Mouse (Mus musculus) monocyte, adult 2 months (primary cell): ENCODE results near the gene Timm17a.

Experiments
- DNase-seq, 2 experiments: peaks; one replicate each; pipeline ENCODE4 v3.0.0; 2022; ENCODE audit warnings: low spot score in 2 of 2, low read depth in 1 of 2

The Timm17a gene

DNA sequence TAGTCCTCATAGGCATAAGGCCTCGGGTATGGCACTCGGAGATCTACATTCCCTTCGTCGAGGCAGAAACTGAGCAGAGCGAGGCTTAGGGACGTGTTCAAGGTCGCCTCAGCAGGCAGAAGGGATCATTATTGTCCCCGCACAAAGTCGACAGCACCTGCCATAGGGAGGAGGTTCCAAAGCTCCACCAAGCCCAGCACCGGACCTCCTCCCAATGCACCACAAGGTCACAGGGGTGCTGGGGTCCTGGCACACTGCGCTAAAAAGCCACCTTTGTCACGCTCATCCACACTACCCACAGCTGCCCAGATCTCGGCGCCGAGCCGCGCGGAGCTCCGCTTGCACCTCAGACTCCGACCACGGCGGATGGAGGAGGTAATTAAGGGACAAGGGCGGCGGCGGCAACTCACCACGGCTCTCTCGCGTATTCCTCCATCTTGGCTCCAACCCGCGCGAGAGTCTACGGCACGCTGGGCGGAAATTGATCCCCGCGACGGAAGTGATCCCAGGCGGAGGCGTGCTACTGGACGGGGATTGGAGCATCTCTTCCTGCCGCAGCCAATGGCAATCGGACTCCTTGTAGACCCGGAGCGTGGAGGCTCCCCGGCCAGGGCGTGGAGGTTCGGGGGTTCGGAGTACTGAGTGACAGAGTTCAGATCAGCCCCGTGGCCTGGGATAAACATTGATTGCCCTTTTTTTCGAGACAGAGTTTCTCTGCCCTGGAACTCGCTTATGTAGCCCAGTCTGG is at the start of gene Timm17a:
Timm17a (minus strand) TSS at position 495 of the 748 bp plus-strand sequence.
- peak; percentile 74 to 83 for DNase-seq

DNA sequence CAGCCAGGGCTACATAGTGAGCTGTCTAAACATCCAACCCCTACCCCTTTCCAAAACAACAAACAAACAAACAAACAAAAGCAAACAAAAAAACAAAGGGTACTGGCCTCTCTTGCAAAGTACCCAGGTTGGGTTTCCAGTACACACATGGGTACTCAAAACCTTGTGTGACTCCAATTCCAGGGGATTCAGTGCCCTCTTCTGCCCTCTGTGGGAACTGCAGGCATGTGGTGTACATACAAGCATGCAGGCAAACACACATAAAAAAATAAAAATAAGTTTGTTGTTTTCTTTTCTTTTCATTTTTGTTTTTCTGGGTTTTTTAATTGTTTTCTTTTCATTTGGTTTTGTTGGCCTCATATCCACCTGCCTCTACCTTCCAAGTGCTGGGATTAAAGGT is 48.5 kb upstream of the Timm17a start:
- DNase-seq, result no peak

DNA sequence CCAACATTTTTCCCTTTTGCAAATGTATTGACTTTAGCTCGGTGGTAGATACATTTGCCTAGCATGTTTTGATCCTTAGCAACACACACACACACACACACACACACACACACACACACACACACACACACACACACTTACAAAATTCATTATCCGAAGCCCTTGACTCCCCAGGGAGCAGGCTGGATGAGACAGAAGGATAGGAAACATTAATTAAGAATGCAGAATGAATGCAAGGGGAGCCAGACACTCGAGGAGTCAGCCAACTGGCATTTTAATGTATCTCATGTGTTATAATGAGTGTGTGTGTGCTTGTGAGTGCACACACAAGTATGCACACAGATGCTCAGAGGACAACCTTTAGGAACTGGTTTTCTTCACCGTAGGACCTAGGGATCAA is 47.9 kb upstream of the Timm17a start:
- no peak for DNase-seq

DNA sequence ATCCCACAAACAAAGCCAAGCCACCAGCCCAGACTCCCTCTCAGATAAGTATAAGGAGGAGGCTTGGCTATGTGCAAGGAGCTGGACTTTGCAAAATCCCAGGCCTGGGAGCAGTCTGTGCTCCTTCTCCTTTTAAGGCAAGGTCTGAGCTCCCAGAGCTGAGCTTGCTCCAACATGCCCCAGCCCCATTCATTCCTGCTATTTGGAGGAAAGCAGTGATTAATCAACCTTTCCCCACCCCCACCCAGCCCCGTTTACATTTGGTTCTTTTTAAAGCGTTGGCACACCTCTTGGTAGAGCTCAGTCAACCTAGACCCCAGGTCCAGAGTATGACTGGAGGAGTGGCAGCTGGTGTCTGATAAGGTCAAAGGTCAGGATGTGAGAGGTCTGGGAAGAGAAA is 45.5 kb upstream of the Timm17a start:
- no peak for DNase-seq

DNA sequence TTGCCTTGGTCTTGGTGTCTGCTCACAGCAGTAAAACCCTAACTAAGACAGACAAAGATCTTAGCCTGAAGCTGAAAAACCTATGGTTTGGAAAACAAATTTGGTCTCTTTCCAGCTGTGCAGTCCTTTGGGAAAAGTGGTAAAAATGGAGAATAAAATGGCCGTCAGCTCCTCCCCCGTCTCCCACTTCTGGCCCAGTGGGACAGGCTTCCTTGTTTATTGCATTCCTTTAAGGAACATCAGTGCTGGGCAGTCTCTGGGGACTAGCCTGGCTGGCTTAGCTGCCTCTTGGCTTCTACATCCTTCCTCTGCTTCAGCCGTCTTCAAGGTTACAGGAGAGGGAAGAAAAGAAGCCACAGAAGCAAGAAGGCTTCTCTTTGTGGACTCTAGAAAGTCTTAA is 38.4 kb upstream of the Timm17a start:
- no peak for DNase-seq

DNA sequence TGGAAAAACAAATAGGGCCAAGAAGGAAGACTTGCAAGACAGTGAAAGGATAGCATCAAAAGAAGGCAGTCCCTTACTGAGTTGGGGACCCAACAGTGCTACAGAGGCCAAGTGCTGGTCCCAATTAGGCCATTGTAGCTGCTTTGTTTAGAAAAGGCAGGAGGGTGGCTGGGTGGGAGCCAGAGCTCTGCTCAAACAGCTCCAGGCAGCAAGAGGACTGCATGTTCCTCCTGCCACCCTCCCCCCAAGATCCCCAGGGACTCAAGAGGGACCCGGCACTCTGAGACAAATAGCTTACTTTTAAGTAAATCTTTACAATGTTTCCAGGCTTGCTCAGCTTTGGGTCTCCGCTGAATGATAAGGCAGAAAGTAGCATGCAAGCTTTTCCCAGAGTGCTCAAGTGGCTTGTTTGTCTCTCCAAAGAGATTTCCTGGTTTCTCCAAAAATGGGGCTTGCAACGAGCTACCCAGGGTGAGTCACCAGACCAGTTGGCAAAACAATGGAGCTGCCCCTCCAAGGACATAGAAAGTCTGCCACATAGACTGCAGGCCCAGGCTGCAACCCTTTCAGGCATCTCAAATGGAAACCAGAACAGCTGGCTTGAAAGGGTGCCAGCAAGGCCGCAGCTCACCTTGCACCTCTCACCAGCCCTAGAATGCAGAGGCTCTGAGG is 34.1 kb upstream of the Timm17a start:
- DNase-seq, result no peak

DNA sequence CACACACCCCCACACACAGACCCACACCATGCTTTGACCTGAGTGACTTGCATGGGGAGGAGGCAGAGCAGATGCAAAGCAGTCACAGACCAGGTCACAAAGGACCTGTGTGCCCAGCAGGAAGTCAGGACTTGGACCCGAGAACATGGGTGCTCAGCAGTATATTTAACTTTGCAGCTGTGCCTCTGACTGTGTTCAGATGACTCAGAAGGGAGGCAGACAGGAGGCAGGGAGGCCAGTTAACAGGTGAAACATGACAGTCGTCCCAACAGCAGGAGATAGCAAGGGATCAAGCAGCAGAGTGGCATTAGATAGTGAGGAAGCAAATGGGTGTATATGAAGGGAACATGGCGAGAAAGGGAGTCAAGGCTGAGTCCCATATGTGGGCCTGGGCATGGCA is 33.3 kb upstream of the Timm17a start:
- no peak for DNase-seq

DNA sequence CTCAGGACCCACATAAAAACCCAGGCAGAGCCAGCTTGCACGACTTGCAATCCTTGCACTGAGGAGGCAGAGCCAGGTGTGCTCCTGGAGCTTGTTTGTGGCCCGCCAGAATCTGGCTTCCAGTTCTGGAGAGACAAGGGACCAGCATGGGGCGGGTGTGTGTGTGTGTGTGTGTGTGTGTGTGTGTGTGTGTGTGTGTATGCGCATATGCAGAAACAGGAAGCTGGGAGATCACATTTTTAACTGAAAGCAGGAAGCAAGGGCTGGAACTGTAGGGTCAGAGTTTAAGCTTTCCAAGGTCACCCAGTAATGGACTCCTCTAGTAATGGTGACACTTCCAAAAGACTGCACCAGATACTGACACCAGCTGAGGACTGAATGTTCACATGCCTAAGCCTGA is 30.4 kb upstream of the Timm17a start:
- no peak for DNase-seq

DNA sequence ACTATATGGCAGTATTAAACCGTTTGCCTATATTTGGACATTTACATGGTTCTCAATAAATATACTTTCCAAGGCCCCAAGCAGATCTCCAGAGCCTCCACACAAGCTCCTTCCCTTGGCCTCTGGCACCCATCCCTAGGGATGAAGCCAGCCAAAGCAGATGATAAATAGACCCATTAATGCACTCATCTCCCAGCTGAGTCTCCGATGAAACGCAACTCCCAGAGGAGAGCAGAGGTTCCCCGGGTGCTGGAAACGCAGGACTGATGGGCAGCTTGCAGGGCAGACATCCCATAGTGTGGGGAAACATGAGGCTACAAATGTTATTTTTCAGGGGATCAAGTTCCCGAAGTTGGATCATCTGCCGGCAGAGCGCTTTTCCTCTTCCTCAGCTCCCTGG is 28.4 kb upstream of the Timm17a start:
- no peak for DNase-seq

DNA sequence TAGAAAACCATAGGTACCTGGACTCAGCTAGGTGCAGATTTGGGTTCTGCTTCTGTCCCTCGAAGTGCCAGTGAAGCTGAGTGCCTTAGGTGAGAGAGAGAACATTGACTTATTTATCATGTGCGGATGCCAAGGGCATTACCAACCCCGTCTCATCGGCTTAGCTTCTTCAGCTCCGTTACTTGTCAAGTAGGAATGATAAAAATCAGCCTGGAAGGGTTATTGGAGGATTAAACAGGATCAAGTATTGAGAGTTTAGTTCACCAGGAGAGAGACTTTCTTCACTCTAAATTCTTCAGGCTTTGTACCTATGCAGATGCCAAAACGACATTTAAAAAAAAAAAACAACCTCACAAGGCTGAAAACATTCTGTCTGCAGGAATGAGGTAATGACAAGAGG is 17.0 kb upstream of the Timm17a start:
- no peak for DNase-seq

DNA sequence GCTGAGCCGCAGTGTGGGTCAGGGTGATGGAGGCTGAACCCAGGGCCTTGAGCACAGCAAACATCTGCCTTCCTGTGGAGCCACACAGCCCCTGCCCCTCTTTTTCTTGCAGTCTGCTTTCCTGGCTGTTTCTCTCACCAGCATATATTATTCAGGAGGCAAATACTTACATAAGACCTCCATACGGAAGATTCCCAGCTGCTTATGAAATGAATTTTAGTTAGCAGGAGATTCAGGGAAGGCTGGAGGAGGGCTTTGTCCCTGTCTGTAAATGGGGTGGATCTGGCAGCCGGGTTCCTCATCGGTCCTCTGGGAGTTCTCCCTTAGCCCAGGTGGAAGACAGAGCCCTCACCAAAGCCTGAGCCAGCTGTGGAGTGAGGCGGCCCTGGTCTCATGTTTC is 14.8 kb upstream of the Timm17a start:
- no peak for DNase-seq

DNA sequence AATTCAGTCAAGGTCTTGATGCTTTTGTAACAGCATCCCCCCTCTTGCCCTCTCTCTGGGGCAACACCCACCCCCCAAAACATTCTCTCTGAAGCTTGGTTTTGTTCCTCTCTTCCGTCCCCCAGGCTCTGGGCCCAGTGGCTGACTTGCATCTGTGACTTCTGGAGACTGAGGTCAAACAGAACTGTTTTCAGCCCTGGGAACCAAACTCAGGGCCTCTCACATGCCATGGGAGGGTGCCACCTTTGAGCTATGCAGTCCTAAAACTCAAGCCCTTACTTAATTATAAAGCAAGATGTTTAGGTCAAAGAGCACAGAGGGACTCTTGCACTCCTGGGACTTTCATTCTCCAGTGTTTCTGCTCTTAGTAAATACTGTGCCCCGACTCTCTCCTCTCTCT is 12.4 kb upstream of the Timm17a start:
- DNase-seq, result no peak

DNA sequence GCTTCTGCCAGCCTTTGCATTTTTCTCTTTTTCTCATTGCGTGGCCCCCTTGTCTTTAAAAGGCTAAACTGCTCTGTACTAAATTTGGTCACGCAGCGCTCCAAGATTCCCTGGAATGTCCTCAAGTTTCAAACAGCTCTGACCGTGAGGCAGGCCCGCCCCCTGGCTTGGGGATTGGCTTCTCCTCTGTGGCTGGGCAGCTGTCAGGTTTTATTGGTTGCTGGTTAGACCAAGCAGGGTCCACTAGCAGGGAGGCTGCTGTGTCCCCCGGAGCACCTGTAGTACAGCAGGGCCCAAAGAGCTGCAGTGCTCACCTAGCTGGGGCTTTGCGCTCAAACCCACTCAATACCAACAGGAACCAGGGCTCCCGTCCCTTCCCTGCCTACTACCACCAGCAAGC is 11.0 kb upstream of the Timm17a start, which contains the start of gene Lmod1:
Lmod1 (plus strand) TSS at position 237 of the 400 bp plus-strand sequence.
- DNase-seq, result no peak

DNA sequence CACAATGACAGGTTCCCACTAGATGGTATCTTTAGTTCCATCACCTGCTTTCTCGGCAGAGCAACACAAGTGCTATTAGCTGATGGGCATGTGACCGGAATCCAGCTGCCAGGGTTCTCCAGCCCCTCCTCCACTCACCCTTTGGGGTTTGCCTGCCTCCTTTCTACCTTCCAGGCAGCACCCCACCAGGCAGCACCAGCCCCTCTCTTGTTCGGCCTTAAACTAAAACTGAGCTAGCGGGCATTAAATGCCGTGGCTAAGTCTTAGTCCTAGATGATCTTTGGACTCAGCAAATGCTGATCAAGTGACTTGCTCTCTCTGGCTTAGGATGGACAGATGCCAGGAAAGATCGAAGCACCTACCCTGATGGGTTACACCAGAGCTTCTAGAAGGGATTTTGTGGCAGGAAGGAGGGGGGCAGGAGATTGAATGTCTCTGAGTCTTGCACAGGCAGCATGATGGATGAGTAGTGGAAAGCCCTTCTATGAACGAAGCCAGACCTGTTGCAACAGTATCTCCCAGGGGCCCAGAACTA is 9.9 kb upstream of the Timm17a start:
- no peak for DNase-seq

DNA sequence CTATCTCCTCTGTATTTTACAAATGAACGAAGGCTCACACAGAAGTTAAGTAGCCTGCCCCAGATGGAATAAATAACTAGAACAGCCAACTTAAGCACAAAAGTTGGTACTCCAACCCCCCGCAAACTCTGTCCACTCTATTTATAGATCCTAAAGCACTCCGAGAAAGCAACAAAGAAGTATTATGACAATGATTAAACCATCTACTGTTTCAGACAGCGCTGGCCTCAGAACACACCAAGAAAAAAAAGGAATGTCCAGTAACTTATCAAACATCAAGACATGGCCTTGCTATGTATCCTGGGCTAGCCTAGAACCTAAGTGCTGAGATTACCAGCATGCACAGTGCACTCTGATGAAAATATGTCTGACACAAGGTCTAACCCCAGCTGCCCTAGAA is 1.4 kb downstream of the Timm17a start:
- no peak for DNase-seq

DNA sequence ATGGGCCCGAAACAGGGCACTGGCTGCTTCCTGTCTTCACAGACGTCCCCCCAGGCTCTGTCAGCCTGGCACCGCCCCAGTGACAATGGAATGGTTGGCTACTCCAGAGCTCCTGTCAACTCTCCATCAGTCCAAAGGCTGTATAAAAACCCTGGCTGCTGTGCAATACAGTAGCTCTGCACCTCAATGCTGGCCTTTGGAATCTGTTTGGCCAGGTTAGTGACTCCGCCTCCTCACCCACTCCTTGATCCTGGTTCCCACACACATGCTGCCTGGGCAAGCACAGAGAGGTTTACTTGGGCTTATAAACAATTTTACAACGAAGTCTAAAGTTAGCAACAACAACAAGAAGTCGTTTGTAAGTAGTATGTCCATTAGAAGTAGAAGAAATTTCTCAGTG is 2.2 kb downstream of the Timm17a start:
- DNase-seq, result no peak

DNA sequence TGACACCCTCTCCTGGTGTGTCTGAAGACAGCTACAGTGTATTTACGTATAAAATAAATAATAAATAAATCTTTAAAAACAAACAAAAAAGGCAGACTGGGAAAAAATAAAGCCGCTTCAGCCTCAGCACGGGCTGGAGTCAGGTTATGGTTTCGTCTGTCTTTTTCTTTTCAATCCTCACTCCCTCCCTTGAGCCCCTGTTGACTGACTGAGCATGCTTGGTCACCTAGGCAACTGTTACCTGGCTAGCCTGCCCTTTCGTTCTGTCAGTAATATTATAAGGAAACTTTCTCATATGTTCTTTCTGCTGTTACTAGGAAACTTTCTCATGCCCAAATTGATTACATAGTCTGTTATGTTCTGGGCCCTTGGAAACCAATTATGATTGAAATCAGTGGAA is 22.7 kb downstream of the Timm17a start:
- no peak for DNase-seq

DNA sequence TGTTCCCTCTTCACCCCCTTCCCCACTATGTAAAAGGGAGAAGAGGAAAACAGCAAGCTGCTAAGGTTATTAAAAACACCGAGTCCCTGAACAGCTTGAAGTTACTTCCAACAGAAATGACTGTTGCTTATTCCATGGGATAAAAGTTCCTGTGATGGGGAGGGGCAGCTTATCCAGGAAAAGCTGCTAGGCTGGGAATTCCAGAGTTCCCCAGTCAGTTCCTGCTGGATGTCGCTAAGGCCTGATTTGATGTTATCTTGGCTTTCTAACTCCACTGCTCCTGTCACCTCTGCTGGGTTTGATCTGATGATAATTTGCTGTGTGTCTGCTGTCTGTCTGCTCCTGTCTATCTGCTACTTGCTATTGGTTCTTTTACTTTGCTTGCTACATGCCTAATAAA is 27.3 kb downstream of the Timm17a start:
- DNase-seq, result no peak

DNA sequence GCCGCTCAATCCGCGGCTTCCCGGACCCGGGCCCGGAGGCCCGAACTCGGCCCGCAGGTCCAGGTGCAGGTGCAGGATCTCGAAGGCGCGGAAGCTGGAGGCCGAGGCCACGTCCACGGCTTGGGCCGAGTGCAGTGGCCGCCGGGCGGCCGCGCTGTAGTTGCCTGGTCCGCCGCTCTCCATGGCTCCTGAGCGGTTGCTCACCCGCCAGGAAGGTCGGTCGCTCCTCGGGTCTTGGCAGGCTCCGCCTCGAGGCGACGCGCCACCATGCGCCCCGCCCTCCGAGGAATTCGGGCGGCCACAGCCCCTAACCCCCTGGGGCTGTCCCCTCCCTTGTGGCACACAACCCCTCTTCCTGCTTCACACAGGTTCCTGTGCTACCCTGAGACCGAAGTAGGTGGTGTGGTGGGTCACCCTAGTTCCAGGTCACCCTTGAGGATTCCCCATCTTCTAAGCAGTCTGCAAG is 29.7 kb downstream of the Timm17a start, which contains the start of gene Rnpep:
Rnpep (minus strand) TSS at position 259 of the 466 bp plus-strand sequence.
- DNase-seq, result peak in 1 of 2 experiments; percentile 26

DNA sequence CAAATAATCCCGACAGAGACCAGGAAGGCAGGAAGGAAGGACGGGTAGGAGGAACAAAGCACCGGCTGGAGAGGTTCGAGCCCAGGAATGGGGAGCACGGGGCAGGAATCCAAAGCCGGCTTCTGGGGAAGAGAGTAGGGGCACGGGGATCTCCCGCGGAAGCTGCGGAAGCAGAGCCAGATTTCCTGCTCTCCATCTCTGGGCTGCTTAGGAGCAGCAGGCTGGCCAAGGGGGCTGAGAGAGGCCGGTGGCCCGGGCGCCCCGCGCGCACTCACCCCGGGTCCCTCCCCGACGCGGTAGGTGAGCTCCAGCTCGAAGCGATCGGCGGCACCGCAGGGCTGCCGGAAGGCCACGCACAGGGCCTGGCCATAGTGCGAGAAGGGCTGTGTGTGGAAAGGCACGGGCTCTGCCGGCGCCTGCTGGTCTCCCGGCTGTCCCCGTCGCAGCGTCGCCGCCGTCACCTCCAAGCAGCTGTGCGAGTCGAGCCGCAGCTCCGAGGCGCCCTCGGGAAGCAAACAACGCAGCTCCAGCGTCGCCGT is 30.2 kb downstream of the Timm17a start:
- no peak for DNase-seq

DNA sequence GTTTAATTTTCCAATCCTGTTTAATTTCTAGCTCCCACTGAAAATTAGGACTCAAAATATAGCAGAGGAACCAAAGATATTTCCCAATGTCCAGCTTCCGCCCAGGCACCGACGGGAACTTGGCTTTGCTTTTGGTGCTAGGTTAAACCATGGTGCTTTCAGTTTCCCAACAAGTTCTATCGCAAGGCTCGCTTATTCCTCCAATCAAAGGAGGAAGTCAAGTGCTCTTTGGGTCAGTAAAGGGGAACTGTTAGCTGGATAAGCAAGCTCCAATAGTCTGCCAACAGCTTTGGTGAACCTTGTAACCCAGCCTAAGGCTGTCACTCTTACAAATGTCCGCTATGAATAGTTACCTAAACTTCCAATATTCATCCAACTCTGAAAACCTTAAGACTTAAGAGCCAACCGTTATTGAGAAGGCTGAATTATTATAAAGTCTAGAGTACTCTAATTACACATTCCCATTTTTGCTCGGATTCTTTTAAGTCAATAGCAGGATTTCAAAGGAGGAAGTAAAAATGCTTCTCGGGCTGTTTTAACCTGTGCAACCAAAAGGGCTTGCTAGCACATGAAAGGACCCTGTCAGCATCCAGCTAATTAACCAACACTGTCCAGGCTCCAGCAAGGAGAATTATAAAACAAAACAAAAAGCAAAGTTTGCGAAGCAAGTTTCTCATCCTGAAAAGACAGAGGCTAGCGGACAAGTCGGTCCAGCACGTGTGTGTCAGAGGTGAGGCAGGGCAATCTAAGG is 30.9 kb downstream of the Timm17a start:
- DNase-seq, result peak; percentile 59 to 62
